Mouse (Mus musculus) kidney, embryonic 15.5 days (tissue): ENCODE measurements at regions not wholly inside any gene's neighbourhood (a gene's known extent, or its start where the extent isn't known, plus 50 kb on each side); places are given as distances from the start of the nearest gene placed in this dataset.

ENCODE experiments used
- ATAC-seq: fragments of 200-750 bp; cut with Nextera tagmentation; replicated peaks from 2 replicates; pipeline ENCODE4 v1.8.0; 2017; ENCODE audit warnings: moderate TSS enrichment; ENCODE audit not compliant: low FRiP score
- H3K27ac ChIP-seq: fragments of 300-500 bp; sonication (generic); 2 replicates; pipeline ENCODE4 v1.5.1; 2015; ENCODE audit warnings: mild to moderate bottlenecking, inconsistent platforms
- H3K27me3 ChIP-seq: fragments of 300-500 bp; sonication (generic); 2 replicates; pipeline ENCODE4 v1.6.1; 2015; ENCODE audit warnings: inconsistent platforms
- H3K36me3 ChIP-seq: fragments of 300-500 bp; sonication (generic); 2 replicates; pipeline ENCODE4 v1.6.1; 2015; ENCODE audit warnings: inconsistent platforms
- H3K4me1 ChIP-seq: fragments of 300-500 bp; sonication (generic); 2 replicates; pipeline ENCODE4 v1.6.1; 2015; ENCODE audit warnings: inconsistent platforms
- H3K4me2 ChIP-seq: fragments of 300-500 bp; sonication (generic); 2 replicates; pipeline ENCODE4 v1.6.1; 2015; ENCODE audit warnings: moderate library complexity, mild to moderate bottlenecking, inconsistent platforms
- H3K4me3 ChIP-seq: fragments of 300-500 bp; sonication (generic); replicated peaks from 2 replicates; pipeline ENCODE4 v1.5.1; 2015; ENCODE audit warnings: mild to moderate bottlenecking, inconsistent platforms
- H3K9ac ChIP-seq: fragments of 300-500 bp; sonication (generic); 2 replicates; pipeline ENCODE4 v1.6.1; 2015; ENCODE audit warnings: mild to moderate bottlenecking, inconsistent platforms
- H3K9me3 ChIP-seq: fragments of 300-500 bp; sonication (generic); replicated peaks from 2 replicates; pipeline ENCODE4 v1.6.1; 2016; ENCODE audit warnings: inconsistent platforms
- WGBS: fragments of 180-500 bp; shearing (Covaris S2); methylation state at CpG from one replicate; pipeline ENCODE4 v1.1.7; 2015; ENCODE audit warnings: mixed read lengths; 5-methylcytosine and 5-hydroxymethylcytosine counted together

DNA sequence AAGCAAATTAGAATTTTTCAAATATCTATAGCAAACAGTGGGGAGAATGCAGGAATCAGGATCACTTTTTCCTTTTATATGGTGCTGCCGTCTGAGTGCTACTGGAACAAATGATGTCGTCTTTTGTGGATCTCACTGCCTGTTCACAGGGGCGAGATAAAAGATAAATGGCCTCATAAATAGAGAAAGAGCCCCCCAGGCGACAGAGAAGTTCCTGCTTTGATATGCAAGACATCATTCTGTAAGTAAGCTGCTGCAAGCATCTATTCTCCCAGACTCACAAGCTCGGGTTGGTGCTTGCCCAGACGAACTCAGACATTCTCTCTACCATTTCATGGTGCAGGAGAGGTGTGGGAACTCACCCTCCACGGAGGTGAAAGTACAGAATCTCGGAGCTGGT, 377.6 kb upstream of the Cdh4 start:
- 29% methylated on average over 8 of the region's 8 CpGs for WGBS

DNA sequence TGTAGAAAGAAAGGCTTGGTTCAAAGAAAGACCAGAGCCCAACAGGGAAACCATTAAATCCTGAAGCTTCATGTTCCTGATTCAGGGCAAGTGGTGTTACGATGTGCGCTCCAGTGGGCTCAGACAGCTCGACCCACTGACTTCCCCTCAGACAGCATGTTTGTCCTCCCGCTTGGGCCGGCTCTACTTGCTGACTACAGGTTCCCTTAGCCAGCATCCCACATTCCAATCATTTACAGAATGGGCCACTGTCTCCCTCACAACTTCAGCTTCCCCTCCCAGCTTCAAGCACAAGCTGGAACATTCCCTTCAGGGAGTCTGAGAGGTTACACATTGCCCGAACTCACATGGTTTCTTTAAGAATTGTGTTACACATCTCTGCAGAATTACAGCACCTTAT, 372.7 kb upstream of the Cdh4 start:
- no peaks in the 10 kb centered on the region for H3K9me3 ChIP-seq
- ATAC-seq: no peak
- WGBS: 46% methylated on average over 6 of the region's 6 CpGs
- no peak overlapping the region for H3K27ac ChIP-seq
- H3K27me3 ChIP-seq: no peaks in the 10 kb centered on the region
- H3K4me3 ChIP-seq: no peak overlapping the region
- no peak overlapping the region for H3K9ac ChIP-seq
- no peak overlapping the region for H3K4me2 ChIP-seq
- no peaks in the 10 kb centered on the region for H3K36me3 ChIP-seq
- H3K4me1 ChIP-seq: 0 out of 2 replicates have a peak, but pooled peaks cover 2% of the 10 kb centered on the region

More for the DNA sequence above, 377.6 kb upstream of the Cdh4 start:
- H3K9me3 ChIP-seq: no peaks in the 10 kb centered on the region
- no peaks in the 10 kb centered on the region for H3K4me1 ChIP-seq
- no peaks in the 10 kb centered on the region for H3K27me3 ChIP-seq
- H3K36me3 ChIP-seq: no peaks in the 10 kb centered on the region
- H3K4me2 ChIP-seq: no peak overlapping the region
- no peak for ATAC-seq
- H3K4me3 ChIP-seq: no peak overlapping the region
- no peak overlapping the region for H3K27ac ChIP-seq
- H3K9ac ChIP-seq: no peak overlapping the region

DNA sequence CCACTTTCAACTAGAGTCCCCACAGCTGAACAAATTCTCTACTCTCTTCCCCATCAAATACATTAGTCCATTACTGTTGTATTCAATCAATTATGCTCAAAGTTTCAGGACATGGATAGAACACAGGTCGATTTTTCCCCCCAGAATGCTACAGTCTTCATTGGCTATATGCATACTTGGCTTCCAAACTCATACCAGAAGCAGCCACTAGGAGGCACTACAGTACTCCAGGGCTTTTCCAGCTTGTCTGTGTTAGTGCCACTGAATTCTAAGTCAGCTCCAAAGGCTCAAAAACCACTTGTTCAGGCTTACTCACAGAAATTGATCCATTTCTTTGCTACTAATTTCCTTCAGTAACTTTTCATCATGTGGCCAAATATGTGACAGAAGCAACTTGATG, 371.9 kb upstream of the Cdh4 start:
- no peak overlapping the region for H3K4me2 ChIP-seq
- no peak for ATAC-seq
- no peak overlapping the region for H3K27ac ChIP-seq
- H3K9me3 ChIP-seq: no peaks in the 10 kb centered on the region
- no peak overlapping the region for H3K4me3 ChIP-seq
- H3K27me3 ChIP-seq: no peaks in the 10 kb centered on the region
- 0 out of 2 replicates have a peak, but pooled peaks cover 8% of the 10 kb centered on the region for H3K4me1 ChIP-seq
- 51% methylated on average over 1 of the region's 1 CpGs for WGBS
- no peak overlapping the region for H3K9ac ChIP-seq
- no peaks in the 10 kb centered on the region for H3K36me3 ChIP-seq

DNA sequence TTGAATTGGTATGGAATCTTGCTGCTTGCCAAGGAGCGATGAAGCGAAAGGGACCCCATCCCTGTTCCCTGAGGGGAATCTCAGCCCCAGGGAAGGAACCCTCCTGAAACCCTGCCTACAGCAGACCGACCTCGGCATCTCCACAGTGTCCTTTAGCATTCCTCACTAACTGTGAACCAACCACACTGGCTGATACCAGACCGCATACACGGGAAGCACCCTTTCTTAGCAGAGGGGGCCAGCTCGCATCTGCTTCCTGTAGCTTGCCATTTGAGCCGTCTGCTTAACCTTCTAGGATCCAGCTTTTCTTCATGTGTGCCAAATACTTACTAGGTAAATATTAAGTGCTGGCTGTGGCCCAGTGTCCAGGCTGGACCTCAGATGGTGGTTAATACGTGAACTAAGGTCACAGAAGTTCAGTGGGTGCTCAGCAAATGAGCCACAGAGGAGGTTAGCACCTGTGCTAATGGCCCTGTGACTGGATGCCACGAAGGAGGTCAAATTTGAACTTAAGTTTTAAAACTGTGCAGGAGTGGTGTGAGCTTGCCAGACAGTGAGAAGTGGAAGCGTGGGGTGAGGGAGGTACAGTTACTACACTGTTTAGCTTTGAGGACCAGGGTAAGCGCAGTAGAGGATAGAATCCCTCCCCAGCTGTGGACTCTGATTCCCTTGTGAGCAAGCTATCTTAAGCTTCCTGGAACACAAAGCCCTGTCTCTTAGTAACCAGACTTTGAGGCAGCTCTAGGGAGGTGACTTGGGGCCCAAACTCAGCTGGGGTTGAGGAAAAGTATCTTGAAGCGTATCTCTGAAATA, 361.6 kb upstream of the Cdh4 start:
- Histone ChIP-seq H3K9ac (no peak overlapping the region), H3K4me2 (no peak overlapping the region), H3K27me3 (no peaks in the 10 kb centered on the region), H3K27ac (peak overlapping the region; percentile 24; the same call in 1 of the 2 replicates), H3K9me3 (no peaks in the 10 kb centered on the region), H3K36me3 (no peaks in the 10 kb centered on the region), H3K4me1 (peaks cover 16% of the 10 kb centered on the region), H3K4me3 (no peak overlapping the region)
- ATAC-seq: peak; percentile 41
- 56% methylated on average over 13 of the region's 13 CpGs for WGBS

DNA sequence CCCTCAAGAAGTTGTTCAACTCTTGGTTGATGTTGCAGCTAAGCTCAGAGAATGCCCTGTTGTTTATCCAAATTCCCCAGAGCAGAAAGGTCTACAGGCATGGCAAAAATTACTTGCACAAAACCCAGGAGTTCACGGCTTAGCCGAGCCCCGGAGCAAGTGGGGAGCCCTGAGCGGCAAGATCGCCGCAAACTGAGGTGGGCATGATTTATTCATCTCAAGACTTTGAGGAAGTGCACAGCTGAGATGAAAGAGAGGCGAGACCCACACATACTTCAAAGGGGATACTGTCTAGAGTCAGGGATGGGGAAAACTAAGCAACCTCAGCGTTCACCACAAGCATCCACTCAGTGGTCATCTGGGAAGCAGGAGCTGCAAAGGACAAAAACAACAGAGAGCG, 355.3 kb upstream of the Cdh4 start:
- Histone ChIP-seq H3K27me3 (no peaks in the 10 kb centered on the region), H3K4me1 (peaks cover 9% of the 10 kb centered on the region), H3K9me3 (no peaks in the 10 kb centered on the region), H3K36me3 (no peaks in the 10 kb centered on the region), H3K9ac (no peak overlapping the region), H3K4me3 (no peak overlapping the region), H3K4me2 (no peak overlapping the region), H3K27ac (no peak overlapping the region)
- no peak for ATAC-seq
- WGBS: 60% methylated on average over 9 of the region's 9 CpGs

DNA sequence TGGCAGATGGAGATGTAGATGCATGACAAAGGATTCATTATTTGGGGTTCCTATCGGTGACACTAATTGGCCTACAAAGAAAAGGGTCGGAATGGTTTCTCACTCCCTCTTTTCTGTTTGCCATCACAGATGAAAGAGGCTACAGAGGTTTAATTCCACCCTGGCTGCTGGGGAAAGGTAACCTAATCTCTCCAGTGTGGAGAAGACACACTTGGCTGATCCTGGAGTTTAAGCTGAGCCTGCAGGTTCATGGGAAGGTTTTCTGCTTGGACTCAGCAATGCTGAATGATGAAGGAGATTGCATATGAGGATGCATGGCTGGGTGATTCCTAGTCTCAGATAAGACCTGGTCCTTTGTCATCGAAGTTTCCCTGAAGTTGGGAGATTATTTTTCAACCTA, 350.8 kb upstream of the Cdh4 start:
- Histone ChIP-seq H3K36me3 (no peaks in the 10 kb centered on the region), H3K4me3 (no peak overlapping the region), H3K9me3 (no peaks in the 10 kb centered on the region), H3K4me1 (peaks cover 36% of the 10 kb centered on the region), H3K27ac (peak overlapping the region; percentile 63), H3K4me2 (no peak overlapping the region), H3K9ac (no peak overlapping the region), H3K27me3 (no peaks in the 10 kb centered on the region)
- WGBS: 27% methylated on average over 3 of the region's 3 CpGs
- peak; percentile 77 for ATAC-seq

DNA sequence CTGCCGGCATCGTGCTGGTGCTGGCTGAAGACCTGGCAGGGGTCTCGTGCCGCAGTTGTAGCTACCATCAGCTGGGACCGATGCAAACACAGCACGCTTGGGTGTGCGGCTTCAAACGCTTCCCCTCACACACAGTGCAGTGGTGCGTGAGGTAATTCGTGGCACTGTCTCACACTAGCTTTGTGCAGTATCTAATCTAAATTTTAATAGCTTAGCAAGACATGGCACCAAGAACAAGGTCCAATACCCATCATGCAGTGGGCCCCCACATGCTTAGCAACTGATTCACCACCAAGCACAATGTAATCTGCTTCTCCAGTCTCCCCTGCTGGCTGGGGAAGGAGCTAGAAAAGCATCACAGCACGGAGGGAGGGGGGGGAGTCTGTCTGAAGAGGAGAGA, 348.2 kb upstream of the Cdh4 start:
- no peaks in the 10 kb centered on the region for H3K9me3 ChIP-seq
- no peak overlapping the region for H3K4me3 ChIP-seq
- peak; percentile 89 for ATAC-seq
- H3K4me1 ChIP-seq: peaks cover 43% of the 10 kb centered on the region
- H3K4me2 ChIP-seq: 0 out of 2 replicates have a peak overlapping the region, but pooled peaks have one; percentile 3
- no peaks in the 10 kb centered on the region for H3K27me3 ChIP-seq
- H3K27ac ChIP-seq: peak overlapping the region; percentile 45; the same call in 1 of the 2 replicates
- WGBS: 49% methylated on average over 11 of the region's 11 CpGs
- H3K9ac ChIP-seq: no peak overlapping the region
- H3K36me3 ChIP-seq: no peaks in the 10 kb centered on the region

DNA sequence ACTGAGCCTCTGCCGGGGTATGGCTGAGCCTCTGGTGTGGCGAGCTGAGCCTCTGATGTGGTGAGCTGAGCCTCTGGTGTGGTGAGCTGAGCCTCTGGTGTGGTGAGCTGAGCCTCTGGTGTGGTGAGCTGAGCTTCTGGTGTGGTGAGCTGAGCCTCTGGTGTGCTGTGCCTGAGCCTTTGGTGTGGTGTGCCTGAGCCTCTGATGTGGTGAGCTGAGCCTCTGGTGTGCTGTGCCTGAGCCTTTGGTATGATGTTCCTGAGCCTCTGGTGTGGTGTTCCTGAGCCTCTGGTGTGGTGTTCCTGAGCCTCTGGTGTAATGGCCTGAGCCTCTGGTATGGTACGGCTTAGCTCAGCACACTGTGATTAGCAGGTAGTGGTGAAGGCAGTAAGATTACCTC, 346.2 kb upstream of the Cdh4 start:
- H3K9ac ChIP-seq: no peak overlapping the region
- no peak overlapping the region for H3K27ac ChIP-seq
- H3K27me3 ChIP-seq: no peaks in the 10 kb centered on the region
- no peak overlapping the region for H3K4me2 ChIP-seq
- H3K36me3 ChIP-seq: no peaks in the 10 kb centered on the region
- no peak overlapping the region for H3K4me3 ChIP-seq
- WGBS: 90% methylated on average over 3 of the region's 3 CpGs
- H3K4me1 ChIP-seq: peaks cover 42% of the 10 kb centered on the region
- no peaks in the 10 kb centered on the region for H3K9me3 ChIP-seq
- no peak for ATAC-seq

DNA sequence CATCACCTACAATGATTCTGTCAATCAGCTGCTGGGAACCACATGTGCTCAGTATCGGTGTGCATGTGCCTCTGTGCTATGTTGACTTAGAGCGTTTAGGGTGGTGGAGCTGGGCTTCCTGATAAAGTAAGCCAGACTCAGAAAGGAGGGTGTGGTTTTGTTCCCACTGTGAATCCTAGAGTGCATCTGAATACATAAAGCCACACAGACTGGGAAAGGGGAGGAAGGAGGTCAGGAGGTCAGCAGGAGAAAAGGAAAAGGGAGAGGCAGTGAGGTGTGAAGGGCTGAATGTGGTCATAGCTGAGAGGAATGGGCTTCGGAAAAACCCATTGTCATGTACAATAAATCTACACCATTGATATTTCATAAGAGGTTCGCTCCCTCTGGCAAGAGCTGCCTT, 345.4 kb upstream of the Cdh4 start:
- Histone ChIP-seq H3K9me3 (no peaks in the 10 kb centered on the region), H3K4me1 (peaks cover 35% of the 10 kb centered on the region), H3K4me2 (no peak overlapping the region), H3K27ac (no peak overlapping the region), H3K36me3 (no peaks in the 10 kb centered on the region), H3K9ac (no peak overlapping the region), H3K27me3 (no peaks in the 10 kb centered on the region), H3K4me3 (no peak overlapping the region)
- 33% methylated on average over 4 of the region's 4 CpGs for WGBS
- no peak for ATAC-seq

DNA sequence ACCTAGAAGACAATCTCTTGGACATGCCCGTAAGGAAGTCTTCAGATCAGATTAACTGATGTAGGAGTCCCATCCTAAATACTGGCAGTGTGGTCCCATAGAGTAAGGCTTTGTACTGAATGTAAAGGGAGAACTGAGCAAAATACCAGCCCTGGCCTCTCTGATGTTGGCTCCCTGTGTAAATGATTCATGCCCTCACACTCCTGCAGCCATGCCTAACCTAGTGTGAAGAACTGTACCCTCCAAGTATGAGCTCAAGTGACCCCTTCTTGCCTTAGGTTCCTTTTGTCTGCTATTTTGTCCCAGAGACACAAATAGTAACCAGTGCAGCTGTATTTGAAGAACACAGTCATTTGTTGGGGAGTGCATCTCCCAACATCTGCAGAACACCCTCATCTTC, 342.4 kb upstream of the Cdh4 start:
- ATAC-seq: peak; percentile 58
- Histone ChIP-seq H3K4me1 (peaks cover 16% of the 10 kb centered on the region), H3K4me3 (no peak overlapping the region), H3K27me3 (no peaks in the 10 kb centered on the region), H3K9me3 (no peaks in the 10 kb centered on the region), H3K27ac (no peak overlapping the region), H3K9ac (no peak overlapping the region), H3K4me2 (no peak overlapping the region), H3K36me3 (no peaks in the 10 kb centered on the region)
- WGBS: 64% methylated on average over 1 of the region's 1 CpGs

DNA sequence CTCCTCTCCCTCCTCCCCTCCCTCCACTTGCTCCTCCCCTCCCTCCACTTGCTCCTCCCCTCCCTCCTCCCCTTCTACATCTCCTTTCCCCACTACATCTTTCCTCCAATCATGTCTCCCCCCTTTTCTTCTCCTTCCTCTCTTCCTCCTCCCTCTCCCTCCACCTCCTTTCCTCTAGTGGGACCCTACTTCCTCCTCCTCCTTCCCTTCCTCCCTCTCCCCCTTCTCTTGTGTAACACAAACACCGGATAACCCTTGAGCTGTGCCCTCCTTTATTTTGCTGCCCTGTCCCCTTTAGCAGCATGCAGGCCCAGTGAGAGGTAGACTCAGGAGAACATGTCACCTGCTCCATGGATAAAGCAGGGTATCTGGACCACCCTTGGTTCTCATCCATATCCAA, 339.1 kb upstream of the Cdh4 start:
- no peak overlapping the region for H3K9ac ChIP-seq
- no peaks in the 10 kb centered on the region for H3K27me3 ChIP-seq
- no peak overlapping the region for H3K4me2 ChIP-seq
- ATAC-seq: no peak
- H3K4me1 ChIP-seq: peaks cover 5% of the 10 kb centered on the region; the same call in 1 of the 2 replicates
- H3K4me3 ChIP-seq: no peak overlapping the region
- 67% methylated on average over 1 of the region's 1 CpGs for WGBS
- no peaks in the 10 kb centered on the region for H3K9me3 ChIP-seq
- H3K27ac ChIP-seq: no peak overlapping the region
- H3K36me3 ChIP-seq: no peaks in the 10 kb centered on the region

DNA sequence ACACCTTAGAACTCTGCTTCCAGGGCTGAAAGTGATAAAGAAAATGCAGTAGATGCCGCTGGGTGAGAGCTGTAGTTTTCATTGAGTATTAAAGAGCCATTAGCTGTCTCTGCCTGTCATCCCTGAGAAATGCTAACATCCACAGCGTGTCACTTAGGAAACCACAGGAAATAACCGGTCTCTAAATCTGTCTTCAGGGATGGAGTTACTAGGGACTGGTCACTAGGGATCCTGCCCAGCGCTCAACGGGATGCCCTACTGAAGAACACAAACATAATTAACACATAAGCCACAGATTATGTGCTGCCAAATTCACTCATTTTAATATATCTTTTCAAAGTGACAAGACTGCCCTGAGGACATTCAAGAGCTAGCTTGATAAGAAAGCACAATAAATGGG, 329.3 kb upstream of the Cdh4 start:
- ATAC-seq: no peak
- Histone ChIP-seq H3K9me3 (no peaks in the 10 kb centered on the region), H3K4me2 (no peak overlapping the region), H3K36me3 (no peaks in the 10 kb centered on the region), H3K9ac (no peak overlapping the region), H3K27me3 (no peaks in the 10 kb centered on the region; the same call in 1 of the 2 replicates), H3K4me1 (peaks cover 9% of the 10 kb centered on the region; the same call in 1 of the 2 replicates), H3K27ac (no peak overlapping the region), H3K4me3 (no peak overlapping the region)
- 40% methylated on average over 5 of the region's 5 CpGs for WGBS

DNA sequence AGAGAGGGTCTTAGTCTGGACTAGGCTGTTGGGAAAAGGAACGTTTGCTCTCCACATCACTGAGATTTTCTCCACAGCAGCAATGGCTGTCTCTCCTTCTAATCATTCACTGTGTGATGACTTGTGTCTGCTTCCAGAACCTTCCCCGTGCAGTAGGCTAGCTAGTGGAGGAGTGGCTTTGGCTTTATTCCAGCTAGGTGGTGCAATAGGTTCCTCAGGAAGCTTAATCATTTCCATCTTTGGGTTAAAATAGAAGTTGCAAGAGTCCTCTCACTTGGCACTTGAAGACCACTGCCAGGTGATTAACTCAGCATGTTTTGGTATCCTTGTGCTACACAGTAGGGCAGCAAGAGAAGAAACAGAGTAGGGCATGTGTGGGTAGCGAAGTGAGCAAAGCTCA, 314.2 kb upstream of the Cdh4 start:
- no peaks in the 10 kb centered on the region for H3K4me1 ChIP-seq
- no peak for ATAC-seq
- H3K4me3 ChIP-seq: no peak overlapping the region
- H3K4me2 ChIP-seq: no peak overlapping the region
- no peaks in the 10 kb centered on the region for H3K27me3 ChIP-seq
- H3K9ac ChIP-seq: no peak overlapping the region
- WGBS: 73% methylated on average over 3 of the region's 3 CpGs
- no peak overlapping the region for H3K27ac ChIP-seq
- no peaks in the 10 kb centered on the region for H3K36me3 ChIP-seq
- no peaks in the 10 kb centered on the region for H3K9me3 ChIP-seq
